Mouse (Mus musculus) limb, embryonic 12.5 days (tissue): ENCODE measurements around the gene Setd7. TPM values are rescaled to one million over a fixed set of nuclear protein-coding genes. Genes with fewer than 3 reads are reported as not detected.

Experiments used
- ATAC-seq: fragments of 200-750 bp; cut with Nextera tagmentation; 2 replicates; pipeline ENCODE4 v1.8.0; 2017; ENCODE audit warnings: low read depth, moderate TSS enrichment; ENCODE audit not compliant: insufficient number of reproducible peaks, insufficient read depth, low FRiP score, low TSS enrichment
- H3K27ac ChIP-seq: fragments of 300-500 bp; sonication (generic); 2 replicates; pipeline ENCODE4 v1.5.1; 2016; ENCODE audit warnings: mild to moderate bottlenecking, moderate library complexity
- H3K27me3 ChIP-seq: fragments of 300-500 bp; sonication (generic); 2 replicates; pipeline ENCODE4 v1.6.1; 2016; ENCODE audit warnings: mild to moderate bottlenecking, moderate library complexity
- H3K36me3 ChIP-seq: fragments of 300-500 bp; sonication (generic); 2 replicates; pipeline ENCODE4 v1.6.1; 2016; ENCODE audit warnings: mild to moderate bottlenecking, moderate library complexity
- H3K4me1 ChIP-seq: fragments of 300-500 bp; sonication (generic); replicated peaks from 2 replicates; pipeline ENCODE4 v1.6.1; 2016
- H3K4me2 ChIP-seq: fragments of 300-500 bp; sonication (generic); 2 replicates; pipeline ENCODE4 v1.6.1; 2016; ENCODE audit warnings: mild to moderate bottlenecking, moderate library complexity
- H3K4me3 ChIP-seq: fragments of 300-500 bp; sonication (generic); replicated peaks from 2 replicates; pipeline ENCODE4 v1.5.1; 2016; ENCODE audit warnings: mild to moderate bottlenecking
- H3K9ac ChIP-seq: fragments of 300-500 bp; sonication (generic); replicated peaks from 2 replicates; pipeline ENCODE4 v1.6.1; 2016; ENCODE audit warnings: mild to moderate bottlenecking, moderate library complexity
- H3K9me3 ChIP-seq: fragments of 300-500 bp; sonication (generic); 2 replicates; pipeline ENCODE4 v1.6.1; 2016; ENCODE audit warnings: mild to moderate bottlenecking, moderate library complexity
- WGBS: fragments of 180-500 bp; shearing (Covaris S2); methylation state at CpG from one replicate; pipeline ENCODE4 v1.1.7; 2016; 5-methylcytosine and 5-hydroxymethylcytosine counted together
- polyA plus RNA-seq: library from polyadenylated mRNA; unstranded; fragments of >200 nt; fragmentation: Nextera tagmentation; extraction: Ambion mirVana; gene quantifications from 2 replicates; pipeline ENCODE4 v1.2.1, GENCODE M21; 2016

The Setd7 gene
- polyA plus RNA-seq, 1 experiment from 2014 or later, result 5.2 TPM

GRCm38 (mm10) chr3:51533573-51533972 lies 27.1 kb downstream of the Setd7 start:
- no peak overlapping the region for H3K27ac ChIP-seq
- H3K9ac ChIP-seq, result no peak overlapping the region
- H3K27me3 ChIP-seq, result no peaks in the 10 kb centered on the region
- ATAC-seq, result no peak
- 81% methylated on average over 5 of the region's 5 CpGs for WGBS
- no peaks in the 10 kb centered on the region for H3K9me3 ChIP-seq
- peaks cover 13% of the 10 kb centered on the region; the same call in 1 of the 2 replicates for H3K4me1 ChIP-seq
- H3K36me3 ChIP-seq, result peaks cover 89% of the 10 kb centered on the region
- no peak overlapping the region for H3K4me3 ChIP-seq
- H3K4me2 ChIP-seq, result no peak overlapping the region

DNA sequence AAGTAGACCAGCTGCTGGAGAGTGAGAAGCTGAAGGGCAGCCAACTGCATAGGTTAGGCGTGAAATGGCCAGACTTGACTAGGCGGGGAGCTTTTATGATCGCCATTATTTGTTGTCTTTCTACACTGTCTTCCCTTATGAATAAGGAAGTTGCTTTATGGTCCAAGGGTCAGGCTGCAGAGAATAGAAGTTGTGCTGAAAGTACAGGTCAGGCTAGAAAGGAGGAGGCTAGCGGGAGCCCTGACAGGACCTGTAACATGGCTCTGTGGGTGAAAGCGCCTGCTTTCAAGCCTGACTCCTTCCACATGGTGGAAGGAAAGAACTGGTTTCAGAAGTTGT lies 28.4 kb downstream of the Setd7 start:
- H3K27ac ChIP-seq, result peak overlapping the region; percentile 41
- WGBS, result 72% methylated on average over 5 of the region's 5 CpGs

DNA sequence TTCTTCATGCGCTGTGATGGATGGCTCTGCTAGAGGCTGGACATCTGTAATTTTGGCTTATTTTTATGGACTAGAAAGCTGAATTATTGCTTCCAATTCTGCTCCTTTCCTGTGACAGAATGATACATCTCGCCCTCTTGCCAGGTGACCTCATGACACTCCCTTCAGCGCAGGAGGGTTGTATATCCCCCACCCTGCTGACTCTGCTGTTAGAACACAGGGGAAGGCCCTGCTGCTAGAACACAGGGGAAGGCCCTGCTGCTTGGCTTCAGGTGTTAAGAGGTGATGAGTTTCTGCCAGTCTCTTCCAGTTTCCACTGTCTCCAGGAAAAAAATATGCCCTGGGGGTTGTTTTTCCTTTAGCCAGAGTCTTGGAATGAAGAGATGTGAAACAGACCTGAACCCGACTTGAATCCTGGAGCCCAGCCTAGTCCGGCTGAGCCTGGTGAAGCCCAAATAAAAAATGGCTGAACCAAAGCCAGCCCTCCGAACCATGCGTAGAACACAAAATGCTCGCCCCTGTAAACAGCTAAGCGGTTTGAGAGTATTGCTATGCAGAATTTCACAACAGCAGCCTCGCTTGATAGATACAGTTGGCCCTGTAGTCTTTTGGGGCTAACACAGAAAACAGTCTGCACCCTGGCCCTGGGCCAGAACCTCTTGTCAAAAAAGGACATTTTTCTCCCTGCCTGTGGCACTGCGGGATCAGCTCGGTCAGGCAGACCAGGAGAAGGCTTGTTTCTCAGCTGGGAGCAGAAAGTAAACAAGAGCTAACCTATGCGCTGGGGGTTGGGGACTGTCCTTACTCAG lies 29.0 kb downstream of the Setd7 start:
- H3K36me3 ChIP-seq, result peaks cover 93% of the 10 kb centered on the region
- ATAC-seq, result no peak
- no peaks in the 10 kb centered on the region for H3K9me3 ChIP-seq
- H3K4me2 ChIP-seq, result no peak overlapping the region
- H3K4me1 ChIP-seq, result peaks cover 13% of the 10 kb centered on the region; the same call in 1 of the 2 replicates
- H3K9ac ChIP-seq, result no peak overlapping the region
- H3K27me3 ChIP-seq, result no peaks in the 10 kb centered on the region
- no peak overlapping the region for H3K4me3 ChIP-seq
- H3K27ac ChIP-seq, result peak overlapping the region; percentile 41
- WGBS, result 77% methylated on average over 13 of the region's 13 CpGs

More for the DNA sequence above, 28.4 kb downstream of the Setd7 start:
- Histone ChIP-seq H3K27me3 (no peaks in the 10 kb centered on the region), H3K9ac (no peak overlapping the region), H3K36me3 (peaks cover 90% of the 10 kb centered on the region), H3K4me1 (peaks cover 13% of the 10 kb centered on the region; the same call in 1 of the 2 replicates), H3K9me3 (no peaks in the 10 kb centered on the region), H3K4me3 (no peak overlapping the region), H3K4me2 (no peak overlapping the region)
- ATAC-seq, result no peak

DNA sequence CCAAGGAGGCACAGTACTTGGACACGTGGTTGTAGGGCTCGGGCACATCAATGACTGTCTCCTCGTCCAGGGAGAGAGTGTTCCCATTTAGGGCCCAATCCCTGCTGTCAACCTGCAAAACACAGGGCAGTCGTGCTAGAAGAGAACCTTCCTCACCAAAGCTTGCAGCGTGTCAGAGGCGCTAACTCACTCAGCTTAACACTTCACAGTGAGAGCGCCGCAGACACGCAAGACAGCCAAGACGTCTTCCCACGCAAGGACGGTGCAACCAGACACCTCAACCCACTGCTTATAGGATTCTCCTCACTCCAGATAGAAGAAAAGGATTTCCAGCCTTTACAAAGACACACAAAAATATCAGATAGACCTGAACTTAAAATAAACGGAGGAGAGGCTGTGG lies 33.8 kb downstream of the Setd7 start:
- Histone ChIP-seq H3K36me3 (peaks cover 96% of the 10 kb centered on the region), H3K9me3 (no peaks in the 10 kb centered on the region), H3K27me3 (no peaks in the 10 kb centered on the region), H3K9ac (no peak overlapping the region), H3K4me3 (no peak overlapping the region), H3K27ac (no peak overlapping the region), H3K4me2 (no peak overlapping the region), H3K4me1 (peaks cover under 1% of the 10 kb centered on the region; the same call in 1 of the 2 replicates)
- WGBS, result 91% methylated on average over 13 of the region's 13 CpGs
- ATAC-seq, result no peak

DNA sequence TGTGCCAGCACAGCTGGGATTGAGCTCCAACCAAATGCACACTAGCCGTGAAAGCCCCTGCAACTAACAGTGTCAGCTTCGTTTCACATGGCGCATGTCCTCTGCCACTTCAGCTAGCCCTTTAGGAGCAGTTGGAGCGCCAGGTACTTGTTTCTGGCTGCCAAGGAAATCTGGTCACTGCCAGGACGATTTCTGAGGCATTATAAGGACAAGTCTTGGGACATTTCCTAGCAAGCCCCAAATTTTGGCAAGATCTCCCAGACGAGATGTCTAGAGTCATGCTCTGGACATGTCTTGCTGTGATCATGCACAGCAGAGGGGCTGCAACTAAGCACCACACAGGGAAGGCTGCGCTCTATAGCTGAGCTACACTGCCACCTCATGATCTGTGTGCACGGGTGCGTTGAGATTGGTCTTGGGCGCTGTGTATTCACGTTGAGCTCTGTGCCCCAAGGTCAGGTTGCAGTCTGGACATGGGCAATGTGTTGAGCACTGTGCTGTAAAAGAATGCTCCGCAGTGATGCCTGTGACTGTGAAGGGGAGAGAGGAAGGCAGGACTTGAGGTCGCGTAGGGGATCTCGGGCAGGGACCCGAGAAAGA lies 35.4 kb downstream of the Setd7 start:
- peaks cover 96% of the 10 kb centered on the region for H3K36me3 ChIP-seq
- no peak overlapping the region for H3K27ac ChIP-seq

DNA sequence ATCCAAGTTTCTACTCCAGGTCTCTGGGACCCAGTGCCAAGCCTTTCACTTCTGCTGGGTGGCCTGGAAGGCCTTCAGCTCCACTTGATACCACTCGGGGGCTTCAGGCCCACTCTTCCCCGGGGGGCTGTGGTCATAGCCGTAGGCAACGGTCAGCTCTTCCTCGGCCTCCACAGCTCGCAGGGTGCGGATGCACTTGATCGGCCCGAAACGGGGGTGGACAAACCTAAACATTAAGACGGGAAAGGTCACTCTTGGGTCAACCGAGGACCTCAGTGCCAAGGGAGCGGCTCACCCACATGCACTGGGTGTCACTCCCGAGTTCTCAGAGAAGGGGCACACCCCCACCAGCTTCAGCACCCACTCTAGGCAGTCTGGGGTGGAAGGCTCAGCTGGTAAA lies 39.4 kb downstream of the Setd7 start:
- H3K27ac ChIP-seq, result no peak overlapping the region
- no peak overlapping the region for H3K4me2 ChIP-seq
- H3K27me3 ChIP-seq, result no peaks in the 10 kb centered on the region
- WGBS, result 92% methylated on average over 14 of the region's 14 CpGs
- H3K4me1 ChIP-seq, result 0 out of 2 replicates have a peak, but pooled peaks cover 6% of the 10 kb centered on the region
- ATAC-seq, result no peak
- peaks cover 72% of the 10 kb centered on the region for H3K36me3 ChIP-seq
- H3K4me3 ChIP-seq, result no peak overlapping the region
- H3K9ac ChIP-seq, result no peak overlapping the region
- no peaks in the 10 kb centered on the region for H3K9me3 ChIP-seq

More for the DNA sequence above, 35.4 kb downstream of the Setd7 start:
- no peaks in the 10 kb centered on the region for H3K4me1 ChIP-seq
- no peaks in the 10 kb centered on the region for H3K9me3 ChIP-seq
- H3K4me3 ChIP-seq, result no peak overlapping the region
- H3K4me2 ChIP-seq, result no peak overlapping the region
- no peaks in the 10 kb centered on the region for H3K27me3 ChIP-seq
- 82% methylated on average over 16 of the region's 16 CpGs for WGBS
- no peak for ATAC-seq
- H3K9ac ChIP-seq, result no peak overlapping the region

DNA sequence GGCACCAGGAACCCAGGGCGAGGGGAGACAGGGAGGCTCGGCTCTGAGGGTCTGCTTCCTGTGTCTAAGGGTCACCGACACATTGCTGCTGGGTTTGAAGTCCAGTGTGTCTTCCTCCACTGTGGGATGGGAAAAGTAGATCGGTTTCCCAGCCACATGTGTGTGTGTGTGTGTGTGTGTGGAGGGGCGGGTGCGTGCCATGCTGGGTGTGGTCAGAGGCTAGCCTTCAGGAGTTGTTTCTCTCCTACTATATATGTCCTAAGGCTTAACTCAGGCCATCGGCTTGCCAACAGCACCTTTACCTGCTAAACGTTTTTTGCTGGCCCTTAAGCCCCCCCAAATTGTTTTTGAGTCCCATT lies 41.9 kb downstream of the Setd7 start:
- Histone ChIP-seq H3K4me1 (0 out of 2 replicates have a peak, but pooled peaks cover 6% of the 10 kb centered on the region), H3K27ac (no peak overlapping the region), H3K4me3 (no peak overlapping the region), H3K9ac (no peak overlapping the region), H3K4me2 (no peak overlapping the region), H3K27me3 (no peaks in the 10 kb centered on the region), H3K36me3 (peaks cover 47% of the 10 kb centered on the region), H3K9me3 (no peaks in the 10 kb centered on the region)
- ATAC-seq, result no peak
- WGBS, result 72% methylated on average over 8 of the region's 8 CpGs

DNA sequence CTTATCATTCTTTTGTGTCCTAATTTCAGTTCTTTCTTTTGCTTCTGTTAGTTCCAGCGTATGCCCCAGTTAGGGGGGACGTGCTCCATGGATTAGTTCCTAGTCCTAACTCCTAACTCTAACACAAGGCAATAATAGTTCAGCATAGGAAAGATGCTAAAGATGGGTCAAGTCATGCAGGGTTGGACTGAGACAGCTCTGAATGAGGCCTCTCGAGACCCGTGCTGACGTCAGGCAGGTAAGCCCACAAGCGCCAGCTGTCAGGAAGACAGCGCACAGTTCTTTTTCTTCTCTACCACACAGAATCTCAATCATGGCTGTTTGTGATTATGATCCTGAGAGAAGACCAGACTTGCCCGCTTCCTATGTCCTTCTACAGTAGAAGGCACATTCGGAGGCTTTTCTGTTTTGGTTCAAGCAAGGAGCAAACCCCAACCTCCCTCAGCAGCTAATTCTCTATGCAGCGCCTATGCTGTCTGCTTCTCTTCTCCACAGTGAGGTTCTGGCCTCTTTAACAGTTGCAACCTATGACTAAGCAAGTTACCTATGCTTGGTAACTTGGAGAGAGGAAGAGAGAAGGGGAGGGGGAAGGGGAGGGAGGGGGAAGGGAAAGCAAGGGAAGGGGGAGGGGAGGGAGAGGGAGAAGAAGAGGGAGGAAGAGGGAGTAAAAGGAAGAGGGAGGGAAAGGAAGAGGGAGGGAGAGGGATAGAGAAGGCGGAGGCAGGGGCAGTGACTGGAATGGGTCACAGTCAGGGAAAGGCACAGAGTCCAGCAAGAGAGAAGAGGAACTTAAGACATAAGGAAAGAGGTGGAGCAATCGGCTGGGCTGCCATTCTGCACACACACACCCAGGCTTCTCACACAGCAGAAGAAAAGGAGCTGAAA lies 42.6 kb downstream of the Setd7 start:
- Histone ChIP-seq H3K4me3 (no peak overlapping the region), H3K27ac (no peak overlapping the region), H3K9ac (no peak overlapping the region), H3K36me3 (peaks cover 41% of the 10 kb centered on the region), H3K4me1 (0 out of 2 replicates have a peak, but pooled peaks cover 6% of the 10 kb centered on the region), H3K9me3 (no peaks in the 10 kb centered on the region), H3K27me3 (no peaks in the 10 kb centered on the region), H3K4me2 (no peak overlapping the region)
- WGBS, result 76% methylated on average over 12 of the region's 12 CpGs
- ATAC-seq, result no peak

- no peak for ATAC-seq
These were observed 43.2 kb downstream of the Setd7 start for GRCm38 (mm10) chr3:51517467-51517866.

GRCm38 (mm10) chr3:51511983-51512382 lies 48.7 kb downstream of the Setd7 start:
- ATAC-seq, result no peak
- Histone ChIP-seq H3K9me3 (no peaks in the 10 kb centered on the region), H3K36me3 (no peaks in the 10 kb centered on the region), H3K4me2 (no peak overlapping the region), H3K9ac (no peak overlapping the region), H3K4me1 (no peaks in the 10 kb centered on the region), H3K4me3 (no peak overlapping the region), H3K27ac (no peak overlapping the region), H3K27me3 (no peaks in the 10 kb centered on the region)
- 97% methylated on average over 5 of the region's 5 CpGs for WGBS

More at GRCm38 (mm10) chr3:51517467-51517866, 43.2 kb downstream of the Setd7 start:
- Histone ChIP-seq H3K9ac (no peak overlapping the region), H3K9me3 (no peaks in the 10 kb centered on the region), H3K27me3 (no peaks in the 10 kb centered on the region), H3K4me1 (0 out of 2 replicates have a peak, but pooled peaks cover 6% of the 10 kb centered on the region), H3K36me3 (peaks cover 34% of the 10 kb centered on the region), H3K27ac (no peak overlapping the region), H3K4me3 (no peak overlapping the region), H3K4me2 (no peak overlapping the region)
- WGBS, result 80% methylated on average over 4 of the region's 4 CpGs

DNA sequence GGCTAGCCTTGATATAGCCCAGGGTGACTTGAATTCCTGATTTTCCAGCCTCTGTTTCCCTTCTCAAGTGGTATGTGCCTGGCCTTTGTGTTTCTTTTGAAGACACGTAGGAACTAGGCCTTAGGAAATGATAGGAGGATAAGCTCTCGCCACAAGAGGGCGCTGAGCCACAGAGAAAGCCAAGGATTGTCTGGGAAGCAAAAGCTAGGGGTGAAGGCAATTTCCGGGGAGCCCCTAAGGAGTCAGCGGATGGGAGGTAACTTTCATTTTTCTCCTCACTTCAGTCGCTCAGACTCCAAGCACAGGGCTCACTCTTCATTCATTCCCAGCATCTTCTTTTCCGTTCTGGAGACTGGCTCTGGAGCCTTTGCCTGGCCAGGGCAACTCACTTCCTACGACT lies 49.8 kb downstream of the Setd7 start:
- Histone ChIP-seq H3K4me1 (no peaks in the 10 kb centered on the region), H3K9me3 (no peaks in the 10 kb centered on the region), H3K4me2 (no peak overlapping the region), H3K4me3 (no peak overlapping the region), H3K27ac (no peak overlapping the region; the same call in 1 of the 2 replicates), H3K27me3 (no peaks in the 10 kb centered on the region), H3K36me3 (no peaks in the 10 kb centered on the region), H3K9ac (no peak overlapping the region)
- no peak for ATAC-seq
- 39% methylated on average over 8 of the region's 8 CpGs for WGBS
